Mouse (Mus musculus): Measurements from ENCODE around the gene Reln.

GRCm38 (mm10) chr5:22094984-22095383 lies 249.5 kb downstream of the Reln start:
- TF ChIP-seq CTCF (IDR thresholded peaks at IDR 0.05; ENCODE audit: borderline replicate concordance, insufficient read depth, low read length) = no peak
- TF ChIP-seq POLR2A (IDR thresholded peaks at IDR 0.05; ENCODE audit: low read depth, low read length) = no peak
